Mouse (Mus musculus) intestine, postnatal 0 days (tissue): ENCODE measurements around the gene Iqce. TPM values are rescaled to one million over a fixed set of nuclear protein-coding genes. Genes with fewer than 3 reads are reported as not detected.

Experiments used
- ATAC-seq: fragments of 200-750 bp; cut with Nextera tagmentation; 2 replicates; pipeline ENCODE4 v1.8.0; 2017; ENCODE audit warnings: mild to moderate bottlenecking, moderate TSS enrichment, moderate library complexity
- H3K27ac ChIP-seq: fragments of 300-500 bp; sonication (generic); 2 replicates; pipeline ENCODE4 v1.5.1; 2014; ENCODE audit warnings: mild to moderate bottlenecking, low read depth, low read length, moderate library complexity
- H3K27me3 ChIP-seq: fragments of 300-500 bp; sonication (generic); replicated peaks from 2 replicates; pipeline ENCODE4 v1.6.1; 2014; ENCODE audit warnings: low read length, mixed read lengths; ENCODE audit not compliant: control insufficient read depth, insufficient read depth
- H3K36me3 ChIP-seq: fragments of 300-500 bp; sonication (generic); 2 replicates; pipeline ENCODE4 v1.6.1; 2014; ENCODE audit warnings: mild to moderate bottlenecking, moderate library complexity; ENCODE audit not compliant: control insufficient read depth, insufficient read depth
- H3K4me1 ChIP-seq: fragments of 300-500 bp; sonication (generic); replicated peaks from 2 replicates; pipeline ENCODE4 v1.6.1; 2014; ENCODE audit warnings: antibody characterized with exemption, low read length, mixed read lengths; ENCODE audit not compliant: control insufficient read depth, insufficient read depth
- H3K4me2 ChIP-seq: fragments of 300-500 bp; sonication (generic); replicated peaks from 2 replicates; pipeline ENCODE4 v1.6.1; 2014; ENCODE audit warnings: low read depth, mild to moderate bottlenecking, moderate library complexity
- H3K4me3 ChIP-seq: fragments of 300-500 bp; sonication (generic); 2 replicates; pipeline ENCODE4 v1.5.1; 2014; ENCODE audit warnings: low read depth, low read length
- H3K9ac ChIP-seq: fragments of 300-500 bp; sonication (generic); 2 replicates; pipeline ENCODE4 v1.6.1; 2014; ENCODE audit warnings: mild to moderate bottlenecking, low read depth, low read length
- H3K9me3 ChIP-seq: fragments of 300-500 bp; sonication (generic); 2 replicates; pipeline ENCODE4 v1.6.1; 2016; ENCODE audit warnings: mixed run types; ENCODE audit not compliant: control insufficient read depth
- CTCF ChIP-seq: sonication (generic); IDR thresholded peaks from 2 replicates; pipeline ENCODE4 v1.5.1; 2016; ENCODE audit warnings: low read depth, mild to moderate bottlenecking, control low read depth, antibody characterized with exemption, moderate library complexity
- WGBS: fragments of 180-500 bp; shearing (Covaris S2); extraction: QIAGEN DNeasy Blood & Tissue Kit; methylation state at CpG from one replicate; pipeline ENCODE4 v1.1.7; 2014; 5-methylcytosine and 5-hydroxymethylcytosine counted together
- polyA plus RNA-seq: library from polyadenylated mRNA; unstranded; fragments of >200 nt; fragmentation: Nextera tagmentation; extraction: Ambion mirVana; gene quantifications from 2 replicates; pipeline ENCODE4 v1.2.1, GENCODE M21; 2015

Gene Iqce
- polyA plus RNA-seq, 1 experiment from 2014 or later = 5.7 TPM

- Histone ChIP-seq H3K9me3 (no peaks in the 10 kb centered on the region), H3K9ac (no peak overlapping the region), H3K4me1 (peaks cover 5% of the 10 kb centered on the region; the same call in 1 of the 2 replicates), H3K36me3 (peaks cover 11% of the 10 kb centered on the region; the same call in 1 of the 2 replicates), H3K27ac (no peak overlapping the region), H3K4me3 (no peak overlapping the region), H3K27me3 (no peaks in the 10 kb centered on the region), H3K4me2 (no peak overlapping the region)
- no peak for ATAC-seq
- TF ChIP-seq CTCF = no peak
- 73% methylated on average over 4 of the region's 4 CpGs for WGBS
Measured at GRCm38 (mm10) chr5:140645454-140645853, 56.7 kb downstream of the Iqce start.

- no peak overlapping the region for H3K9ac ChIP-seq
- H3K27me3 ChIP-seq = no peaks in the 10 kb centered on the region
- H3K4me2 ChIP-seq = no peak overlapping the region
- no peaks in the 10 kb centered on the region for H3K9me3 ChIP-seq
- H3K4me1 ChIP-seq = peaks cover 5% of the 10 kb centered on the region; the same call in 1 of the 2 replicates
- H3K27ac ChIP-seq = no peak overlapping the region
- no peak for TF ChIP-seq CTCF
- no peak for ATAC-seq
- WGBS = 68% methylated on average over 15 of the region's 15 CpGs
- H3K36me3 ChIP-seq = peaks cover 11% of the 10 kb centered on the region; the same call in 1 of the 2 replicates
- no peak overlapping the region for H3K4me3 ChIP-seq
Measured at GRCm38 (mm10) chr5:140644702-140645201, 57.4 kb downstream of the Iqce start.

- peak; percentile 55 for TF ChIP-seq CTCF
- 86% methylated on average over 6 of the region's 6 CpGs for WGBS
- H3K9me3 ChIP-seq = no peaks in the 10 kb centered on the region
- H3K27ac ChIP-seq = no peak overlapping the region
- no peaks in the 10 kb centered on the region for H3K27me3 ChIP-seq
- H3K4me1 ChIP-seq = peaks cover 5% of the 10 kb centered on the region; the same call in 1 of the 2 replicates
- no peak overlapping the region for H3K4me3 ChIP-seq
- H3K36me3 ChIP-seq = peaks cover 11% of the 10 kb centered on the region; the same call in 1 of the 2 replicates
- H3K4me2 ChIP-seq = no peak overlapping the region
- no peak for ATAC-seq
- H3K9ac ChIP-seq = no peak overlapping the region
Measured at GRCm38 (mm10) chr5:140644263-140644662, 57.9 kb downstream of the Iqce start.

- H3K4me1 ChIP-seq = 0 out of 2 replicates have a peak, but pooled peaks cover 2% of the 10 kb centered on the region
- ATAC-seq = 0 out of 2 replicates have a peak, but pooled peaks have one; percentile 7
- no peak overlapping the region for H3K9ac ChIP-seq
- no peaks in the 10 kb centered on the region for H3K27me3 ChIP-seq
- peaks cover 14% of the 10 kb centered on the region; the same call in 1 of the 2 replicates for H3K36me3 ChIP-seq
- no peak overlapping the region; the same call in 1 of the 2 replicates for H3K27ac ChIP-seq
- no peak overlapping the region for H3K4me2 ChIP-seq
- 61% methylated on average over 3 of the region's 3 CpGs for WGBS
- H3K9me3 ChIP-seq = no peaks in the 10 kb centered on the region
- H3K4me3 ChIP-seq = no peak overlapping the region
- no peak for TF ChIP-seq CTCF
Measured at GRCm38 (mm10) chr5:140642076-140642475, 60.1 kb downstream of the Iqce start.

GRCm38 (mm10) chr5:140641254-140641928, 60.8 kb downstream of the Iqce start:
- TF ChIP-seq CTCF = no peak
- peak; percentile 32; the same call in 1 of the 2 replicates for ATAC-seq
- Histone ChIP-seq H3K36me3 (peaks cover 14% of the 10 kb centered on the region; the same call in 1 of the 2 replicates), H3K27ac (peak overlapping the region; percentile 8; the same call in 1 of the 2 replicates), H3K4me2 (no peak overlapping the region), H3K9me3 (no peaks in the 10 kb centered on the region), H3K9ac (no peak overlapping the region), H3K4me3 (no peak overlapping the region), H3K27me3 (no peaks in the 10 kb centered on the region), H3K4me1 (0 out of 2 replicates have a peak, but pooled peaks cover 2% of the 10 kb centered on the region)
- WGBS = 66% methylated on average over 10 of the region's 10 CpGs

GRCm38 (mm10) chr5:140640812-140641211, 61.4 kb downstream of the Iqce start:
- no peaks in the 10 kb centered on the region for H3K27me3 ChIP-seq
- H3K4me3 ChIP-seq = no peak overlapping the region
- H3K9me3 ChIP-seq = no peaks in the 10 kb centered on the region
- H3K36me3 ChIP-seq = peaks cover 11% of the 10 kb centered on the region; the same call in 1 of the 2 replicates
- no peak for ATAC-seq
- no peak overlapping the region for H3K9ac ChIP-seq
- peak; percentile 59 for TF ChIP-seq CTCF
- WGBS = 81% methylated on average over 2 of the region's 2 CpGs
- no peaks in the 10 kb centered on the region for H3K4me1 ChIP-seq
- H3K4me2 ChIP-seq = no peak overlapping the region
- H3K27ac ChIP-seq = 0 out of 2 replicates have a peak overlapping the region, but pooled peaks have one; percentile 8
